Mouse (Mus musculus): ENCODE measurements around the gene Gm128. TPM values are rescaled to one million over a fixed set of nuclear protein-coding genes. Genes with fewer than 3 reads are reported as not detected.

Gene Gm128
- polyA plus RNA-seq, 1 experiment from 2014 or later: 1.3 TPM

- DNase-seq (ENCODE audit: low spot score) (no peak), ATAC-seq (replicated peaks; ENCODE audit: low FRiP score, low read depth) (no peak)
- Histone ChIP-seq H3K27me3 (ENCODE audit: insufficient read depth, low read length) (no peaks in the 10 kb centered on the region), H3K4me2 (ENCODE audit: low read length) (no peak overlapping the region), H3K9me3 (replicated peaks; ENCODE audit: low read length) (no peaks in the 10 kb centered on the region), H3K9ac (ENCODE audit: low read depth, low read length) (no peak overlapping the region), H3K36me3 (ENCODE audit: insufficient read depth, low read length) (no peaks in the 10 kb centered on the region), H3K27ac (no peak overlapping the region), H3K4me1 (replicated peaks; ENCODE audit: insufficient read depth, low read length) (no peaks in the 10 kb centered on the region), H3K4me3 (replicated peaks; ENCODE audit: low read depth, low read length) (no peak overlapping the region)
- TF ChIP-seq CTCF (IDR thresholded peaks at IDR 0.05; ENCODE audit: low read depth): no peak
- 87% methylated on average over 5 of the region's 5 CpGs for WGBS
Measured at GRCm38 (mm10) chr3:95273471-95273870, 32.1 kb upstream of the Gm128 start.

- DNase-seq (ENCODE audit: low spot score): no peak
- WGBS: 83% methylated on average over 12 of the region's 12 CpGs
- no peak overlapping the region for H3K4me3 ChIP-seq (replicated peaks; ENCODE audit: low read depth, low read length)
- no peaks in the 10 kb centered on the region for H3K9me3 ChIP-seq (replicated peaks; ENCODE audit: low read length)
- no peak overlapping the region for H3K4me2 ChIP-seq (ENCODE audit: low read length)
- no peak for TF ChIP-seq CTCF (IDR thresholded peaks at IDR 0.05; ENCODE audit: low read depth)
- H3K36me3 ChIP-seq (ENCODE audit: insufficient read depth, low read length): 0 out of 2 replicates have a peak, but pooled peaks cover 3% of the 10 kb centered on the region
- no peak for ATAC-seq (replicated peaks; ENCODE audit: low FRiP score, low read depth)
- no peak overlapping the region for H3K9ac ChIP-seq (ENCODE audit: low read depth, low read length)
- no peak overlapping the region for H3K27ac ChIP-seq
- no peaks in the 10 kb centered on the region for H3K27me3 ChIP-seq (ENCODE audit: insufficient read depth, low read length)
- no peaks in the 10 kb centered on the region for H3K4me1 ChIP-seq (replicated peaks; ENCODE audit: insufficient read depth, low read length)
Measured at GRCm38 (mm10) chr3:95270766-95271364, 29.5 kb upstream of the Gm128 start.

GRCm38 (mm10) chr3:95269789-95270188 lies 28.4 kb upstream of the Gm128 start:
- no peak overlapping the region for H3K9ac ChIP-seq (ENCODE audit: low read depth, low read length)
- no peaks in the 10 kb centered on the region for H3K4me1 ChIP-seq (replicated peaks; ENCODE audit: insufficient read depth, low read length)
- no peak for TF ChIP-seq CTCF (IDR thresholded peaks at IDR 0.05; ENCODE audit: low read depth)
- no peaks in the 10 kb centered on the region for H3K27me3 ChIP-seq (ENCODE audit: insufficient read depth, low read length)
- no peak overlapping the region for H3K4me2 ChIP-seq (ENCODE audit: low read length)
- no peak for ATAC-seq (replicated peaks; ENCODE audit: low FRiP score, low read depth)
- 75% methylated on average over 5 of the region's 5 CpGs for WGBS
- H3K27ac ChIP-seq: no peak overlapping the region; the same call in 1 of the 2 replicates
- H3K36me3 ChIP-seq (ENCODE audit: insufficient read depth, low read length): 0 out of 2 replicates have a peak, but pooled peaks cover 7% of the 10 kb centered on the region
- DNase-seq (ENCODE audit: low spot score): no peak
- no peak overlapping the region for H3K4me3 ChIP-seq (replicated peaks; ENCODE audit: low read depth, low read length)
- H3K9me3 ChIP-seq (replicated peaks; ENCODE audit: low read length): no peaks in the 10 kb centered on the region

- 0 out of 2 replicates have a peak, but pooled peaks cover 12% of the 10 kb centered on the region for H3K36me3 ChIP-seq (ENCODE audit: insufficient read depth, low read length)
- peak; percentile 21 for DNase-seq (ENCODE audit: low spot score)
- TF ChIP-seq CTCF (IDR thresholded peaks at IDR 0.05; ENCODE audit: low read depth): no peak
Measured at GRCm38 (mm10) chr3:95267855-95268254, 26.5 kb upstream of the Gm128 start.

GRCm38 (mm10) chr3:95266052-95266451 lies 24.7 kb upstream of the Gm128 start:
- no peak for ATAC-seq (replicated peaks; ENCODE audit: low FRiP score, low read depth)
- DNase-seq (ENCODE audit: low spot score): no peak
- Histone ChIP-seq H3K27ac (no peak overlapping the region), H3K36me3 (ENCODE audit: insufficient read depth, low read length) (peaks cover 21% of the 10 kb centered on the region; the same call in 1 of the 2 replicates), H3K27me3 (ENCODE audit: insufficient read depth, low read length) (no peaks in the 10 kb centered on the region), H3K9me3 (replicated peaks; ENCODE audit: low read length) (no peaks in the 10 kb centered on the region), H3K4me2 (ENCODE audit: low read length) (no peak overlapping the region), H3K9ac (ENCODE audit: low read depth, low read length) (no peak overlapping the region), H3K4me1 (replicated peaks; ENCODE audit: insufficient read depth, low read length) (no peaks in the 10 kb centered on the region), H3K4me3 (replicated peaks; ENCODE audit: low read depth, low read length) (no peak overlapping the region)
- TF ChIP-seq CTCF (IDR thresholded peaks at IDR 0.05; ENCODE audit: low read depth): no peak
- WGBS: 93% methylated on average over 3 of the region's 3 CpGs

More at GRCm38 (mm10) chr3:95267855-95268254, 26.5 kb upstream of the Gm128 start:
- no peak overlapping the region for H3K4me3 ChIP-seq (replicated peaks; ENCODE audit: low read depth, low read length)
- H3K9ac ChIP-seq (ENCODE audit: low read depth, low read length): no peak overlapping the region
- H3K27me3 ChIP-seq (ENCODE audit: insufficient read depth, low read length): no peaks in the 10 kb centered on the region
- no peak overlapping the region for H3K27ac ChIP-seq
- peak; percentile 50 for ATAC-seq (replicated peaks; ENCODE audit: low FRiP score, low read depth)
- no peaks in the 10 kb centered on the region for H3K9me3 ChIP-seq (replicated peaks; ENCODE audit: low read length)
- H3K4me1 ChIP-seq (replicated peaks; ENCODE audit: insufficient read depth, low read length): no peaks in the 10 kb centered on the region
- no peak overlapping the region for H3K4me2 ChIP-seq (ENCODE audit: low read length)

- DNase-seq (ENCODE audit: low spot score) (no peak), ATAC-seq (replicated peaks; ENCODE audit: low FRiP score, low read depth) (no peak)
- Histone ChIP-seq H3K27me3 (ENCODE audit: insufficient read depth, low read length) (no peaks in the 10 kb centered on the region), H3K9ac (ENCODE audit: low read depth, low read length) (no peak overlapping the region), H3K36me3 (ENCODE audit: insufficient read depth, low read length) (peaks cover 21% of the 10 kb centered on the region; the same call in 1 of the 2 replicates), H3K27ac (no peak overlapping the region), H3K4me1 (replicated peaks; ENCODE audit: insufficient read depth, low read length) (no peaks in the 10 kb centered on the region), H3K4me2 (ENCODE audit: low read length) (no peak overlapping the region), H3K4me3 (replicated peaks; ENCODE audit: low read depth, low read length) (no peak overlapping the region), H3K9me3 (replicated peaks; ENCODE audit: low read length) (no peaks in the 10 kb centered on the region)
- TF ChIP-seq CTCF (IDR thresholded peaks at IDR 0.05; ENCODE audit: low read depth): no peak
- 78% methylated on average over 1 of the region's 1 CpGs for WGBS
Measured at GRCm38 (mm10) chr3:95264724-95265123, 23.3 kb upstream of the Gm128 start.
